Mouse (Mus musculus) MN1 (cell line): ENCODE measurements around the gene Gm49673.
"Not testable (repeated sequence)": the region's sequence is repeated elsewhere in the genome, so short reads cannot be mapped to it uniquely, and the experiment has no call there.

Source experiments
- DNase-seq: peaks from one replicate; pipeline ENCODE4 v3.0.0-alpha.2; 2016; ENCODE audit warnings: low spot score

Gm49673 gene

DNA sequence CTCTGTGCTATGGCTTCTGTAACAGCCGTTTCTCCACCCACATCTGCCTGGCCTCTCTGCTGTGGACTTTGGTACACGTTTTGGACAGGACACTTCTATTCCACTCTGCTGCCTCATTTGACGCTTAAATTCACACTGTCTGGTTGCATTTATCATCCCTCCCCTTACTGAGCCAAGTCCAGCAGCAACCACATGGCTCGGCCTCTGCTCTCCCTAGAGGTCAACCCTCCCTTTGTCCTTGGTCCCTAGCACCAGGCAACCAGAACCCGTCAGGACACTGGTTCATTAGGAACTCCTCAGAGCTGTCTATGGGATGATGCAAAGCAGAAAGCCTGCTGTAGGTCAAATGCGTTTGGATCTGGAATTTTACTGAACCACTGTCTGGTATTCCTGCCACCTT, 16.7 kb downstream of the Gm49673 start:
- DNase-seq, result not testable (repeated sequence)

DNA sequence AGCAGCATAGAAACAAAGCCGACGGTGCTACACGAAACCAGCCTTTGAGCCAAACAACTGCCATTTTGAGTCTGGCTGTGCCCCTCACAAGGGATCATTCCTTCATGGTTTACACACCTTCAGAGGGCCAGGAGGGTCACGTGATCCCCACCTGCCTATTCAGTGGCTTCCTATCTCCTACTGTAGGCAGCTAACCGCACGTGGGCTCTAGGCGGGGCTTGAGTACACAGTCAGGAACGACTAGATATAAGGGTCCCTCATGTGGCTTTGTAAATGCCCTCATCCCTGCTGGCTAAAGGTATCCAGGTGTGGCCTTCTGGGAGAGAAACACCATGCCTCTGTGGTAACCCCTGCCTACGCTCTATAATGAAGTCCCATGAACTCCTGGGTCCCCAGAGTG, 18.0 kb downstream of the Gm49673 start:
- DNase-seq, result not testable (repeated sequence)

DNA sequence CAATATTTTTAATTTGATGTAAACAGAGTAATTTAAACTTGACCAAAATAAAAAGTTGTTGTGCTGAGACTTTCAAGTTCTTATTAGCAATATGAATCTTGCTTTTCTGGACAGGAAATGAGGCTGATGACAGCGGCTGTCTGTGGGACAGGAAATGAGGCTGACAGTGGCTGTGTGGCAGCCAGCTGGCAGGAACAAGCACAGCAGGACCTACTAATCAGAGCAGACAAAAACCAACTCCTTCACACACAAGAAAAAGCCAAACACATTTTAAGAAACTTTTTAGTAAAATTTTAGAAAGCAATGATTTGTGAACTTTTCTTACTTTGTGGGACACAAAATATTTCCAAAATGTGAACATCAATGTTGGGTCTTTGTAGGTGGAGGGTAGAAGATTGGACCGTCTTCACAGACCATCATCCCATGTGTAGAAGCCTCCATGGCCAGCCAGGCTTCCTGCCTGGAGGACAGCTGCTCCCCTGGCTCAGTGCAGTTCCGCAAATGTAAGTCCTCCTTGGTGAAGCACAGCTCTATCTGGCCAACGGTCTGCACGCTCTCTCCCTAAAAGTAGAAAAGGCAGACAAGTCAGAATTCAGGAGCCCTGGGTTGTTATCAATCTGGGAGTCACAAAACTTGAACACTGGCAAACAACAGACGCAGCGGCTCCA, 19.1 kb downstream of the Gm49673 start:
- DNase-seq, result not testable (repeated sequence)

DNA sequence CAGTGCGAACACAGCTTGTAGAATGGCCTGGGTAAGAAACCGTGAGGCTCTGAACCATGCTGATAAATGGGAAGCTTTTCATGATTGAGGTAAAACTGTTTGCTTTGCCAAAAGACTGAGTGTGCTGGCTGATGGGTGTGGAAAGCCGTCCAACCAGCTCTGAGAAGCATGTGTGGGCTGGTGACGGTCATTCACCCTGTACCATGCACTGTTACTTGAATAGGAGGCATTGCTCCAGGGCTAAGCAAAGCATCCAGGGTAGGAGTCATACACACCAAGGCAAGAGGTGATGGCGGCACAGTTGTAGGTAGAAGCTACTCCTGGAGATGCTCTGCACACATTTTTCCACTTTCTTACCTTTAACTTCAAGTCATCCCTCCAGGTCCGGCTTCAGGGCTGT, 23.0 kb downstream of the Gm49673 start:
- not testable (repeated sequence) for DNase-seq

DNA sequence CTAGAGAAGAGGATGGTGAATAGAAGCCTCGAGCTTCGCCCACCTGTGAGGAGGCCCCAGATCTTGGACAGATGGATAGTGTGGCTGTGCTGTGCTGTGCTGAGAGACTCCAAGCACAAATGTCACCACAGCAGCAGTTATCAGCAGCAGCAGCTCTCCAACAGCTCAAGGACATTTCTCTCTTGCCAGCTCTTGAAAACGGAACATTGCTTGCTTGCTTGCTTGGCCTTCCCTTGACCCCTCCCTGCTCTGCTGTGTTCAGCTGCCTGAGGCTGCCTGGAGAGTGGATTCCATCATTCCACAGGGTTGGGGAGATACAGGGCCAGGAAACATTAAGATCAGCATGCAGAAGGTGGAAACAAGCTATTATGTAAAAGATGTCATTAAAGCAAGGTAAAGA, 24.6 kb downstream of the Gm49673 start:
- not testable (repeated sequence) for DNase-seq

DNA sequence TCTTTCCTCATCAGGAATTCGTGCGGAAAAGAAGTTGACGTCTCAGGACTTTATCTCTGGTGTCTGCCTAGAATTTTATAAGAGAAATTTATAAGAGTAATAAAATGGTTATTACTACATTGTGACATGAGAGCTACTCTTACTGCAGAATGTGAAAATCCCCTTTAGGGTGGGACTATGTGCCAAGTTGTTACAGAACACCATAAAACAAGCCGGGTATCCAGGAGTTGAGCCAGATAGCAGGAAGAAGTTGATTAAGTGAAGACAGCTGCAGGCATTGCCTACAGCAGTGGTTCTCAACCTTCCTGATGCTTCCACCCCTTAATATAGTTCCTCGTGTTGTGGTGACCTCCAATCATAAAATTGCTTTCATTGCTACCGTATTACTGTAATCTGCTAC, 30.7 kb downstream of the Gm49673 start:
- DNase-seq, result not testable (repeated sequence)

DNA sequence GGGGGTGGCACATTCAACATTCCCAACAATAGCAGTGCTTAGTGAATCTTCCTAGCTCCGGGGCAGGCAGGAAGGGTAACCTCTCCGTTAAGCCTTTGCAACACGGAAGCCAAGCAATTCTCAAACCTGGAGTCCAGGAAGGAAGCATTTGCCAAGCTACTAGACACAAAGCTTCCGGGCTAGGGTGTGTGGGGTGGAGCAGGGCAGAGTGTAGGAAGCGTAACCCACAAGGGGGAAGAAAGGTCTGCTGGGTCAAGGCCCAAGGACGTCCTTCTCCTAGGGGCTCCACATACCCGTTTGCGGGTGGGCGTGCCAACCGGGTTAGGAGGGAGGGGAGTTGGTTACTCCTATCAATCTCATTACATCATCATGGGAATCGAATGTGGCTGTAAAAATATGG, 31.2 kb downstream of the Gm49673 start:
- not testable (repeated sequence) for DNase-seq

DNA sequence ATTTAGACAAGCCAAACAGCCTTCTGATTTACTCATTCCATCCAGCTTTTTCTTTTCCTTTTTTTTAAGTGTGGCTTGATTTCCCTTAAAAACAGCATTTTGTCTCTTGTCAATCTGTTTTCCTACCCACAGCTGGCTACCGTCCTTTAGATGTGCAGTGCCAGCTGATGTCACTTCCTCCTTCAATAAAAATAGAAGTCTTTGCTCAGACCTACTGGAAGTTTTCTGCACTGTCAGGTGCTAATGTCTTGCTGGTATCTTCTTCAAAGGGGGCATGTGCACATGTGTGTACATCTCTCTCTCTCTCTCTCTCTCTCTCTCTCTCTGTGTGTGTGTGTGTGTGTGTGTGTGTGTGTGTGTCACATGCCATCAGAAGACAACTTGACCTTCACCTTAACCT, 35.4 kb downstream of the Gm49673 start:
- DNase-seq, result not testable (repeated sequence)

DNA sequence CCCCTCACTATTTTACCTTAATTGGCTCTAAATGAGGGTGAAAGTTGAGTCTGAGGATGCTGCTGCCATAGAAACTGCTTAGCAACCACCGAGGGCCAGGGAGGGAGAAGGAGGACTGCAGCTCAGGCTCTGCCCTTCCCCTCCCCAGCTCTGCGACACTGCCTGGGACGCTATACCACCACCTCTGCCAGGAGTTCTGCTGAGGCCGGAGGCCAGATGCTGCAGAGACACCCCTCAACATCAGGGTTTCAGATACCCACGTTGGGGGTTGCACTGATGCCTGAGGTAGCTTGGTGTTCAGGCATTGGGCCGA, 46.3 kb downstream of the Gm49673 start:
- DNase-seq, result not testable (repeated sequence)

DNA sequence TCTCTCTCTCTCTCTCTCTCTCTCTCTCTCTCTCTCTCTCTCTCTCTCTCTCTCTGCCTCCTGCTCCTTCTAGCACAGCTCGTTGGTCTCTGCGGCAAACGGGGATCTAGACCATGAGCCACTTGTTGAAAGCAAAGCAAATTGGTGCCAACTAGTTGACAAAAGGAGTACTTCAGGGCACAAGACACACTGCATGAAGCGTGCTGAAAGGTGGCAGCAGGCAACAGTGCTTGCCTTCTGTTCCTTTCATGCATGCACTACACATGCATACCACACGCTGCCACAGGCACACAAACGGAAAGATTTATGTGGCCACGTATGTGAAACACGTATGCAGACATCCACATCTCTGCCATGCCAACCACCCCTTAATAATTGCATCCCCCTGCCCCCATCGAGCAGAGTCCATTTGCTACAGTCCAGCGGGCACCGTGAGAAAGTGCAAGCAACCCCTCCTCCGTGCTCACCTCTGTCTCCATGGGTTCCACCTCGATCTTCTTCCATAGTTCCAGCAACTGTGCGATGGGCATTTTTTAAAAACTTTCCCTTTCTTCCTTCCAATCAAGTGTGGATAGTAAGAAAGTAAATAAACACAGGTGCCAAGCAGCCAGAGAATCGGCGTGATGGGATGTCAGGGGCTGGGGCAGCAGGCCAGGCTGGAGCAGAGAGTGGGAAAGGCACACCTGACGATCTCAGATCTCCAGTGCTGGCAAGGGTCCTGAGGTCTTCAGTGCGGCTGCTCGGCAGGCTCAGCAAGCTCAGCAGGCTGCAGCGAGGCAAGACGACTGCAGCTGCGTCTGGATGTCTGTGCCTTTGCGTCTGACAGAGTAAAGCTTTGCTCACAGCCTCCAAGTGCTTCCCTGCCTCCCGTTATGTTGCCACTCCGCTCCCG, 46.9 kb downstream of the Gm49673 start:
- DNase-seq, result not testable (repeated sequence)

DNA sequence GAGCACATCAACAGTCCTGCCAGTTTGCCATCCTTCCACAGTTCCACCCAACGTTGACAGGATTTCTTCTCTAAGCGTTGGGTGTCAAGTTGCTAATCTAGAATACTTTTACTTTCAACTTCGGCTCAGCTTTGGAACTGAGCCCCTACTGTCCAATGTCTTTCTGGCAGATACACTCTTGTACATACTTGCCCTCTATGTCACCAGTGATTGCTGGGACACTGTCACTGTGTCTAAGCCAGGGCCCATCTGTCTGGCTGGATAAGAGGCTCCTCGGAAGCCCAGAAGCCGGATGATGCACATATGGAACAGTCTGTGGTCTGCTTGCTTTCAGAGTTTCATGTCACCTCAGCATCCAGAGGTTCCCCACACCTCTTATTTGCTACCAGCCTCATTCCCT, 51.4 kb downstream of the Gm49673 start:
- not testable (repeated sequence) for DNase-seq

DNA sequence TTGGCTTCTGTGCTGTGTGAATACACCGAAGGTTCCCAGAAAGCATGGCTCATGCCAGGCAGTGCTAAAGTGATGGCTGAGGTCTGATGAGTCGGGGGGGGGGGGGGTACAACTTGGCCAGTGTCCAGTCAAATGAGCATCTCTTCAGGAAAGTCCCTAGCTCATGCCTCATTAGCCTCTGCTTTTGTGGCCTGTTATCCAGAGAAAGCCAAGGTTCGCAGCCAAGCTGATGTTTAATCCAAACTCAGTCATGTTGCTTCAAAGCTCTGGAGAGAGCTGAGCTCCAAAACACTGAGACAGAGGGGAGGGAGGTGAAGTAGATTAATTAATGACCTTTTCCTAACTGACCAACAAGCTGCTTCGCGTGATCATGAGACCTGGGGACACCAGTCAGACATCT, 51.9 kb downstream of the Gm49673 start:
- not testable (repeated sequence) for DNase-seq

DNA sequence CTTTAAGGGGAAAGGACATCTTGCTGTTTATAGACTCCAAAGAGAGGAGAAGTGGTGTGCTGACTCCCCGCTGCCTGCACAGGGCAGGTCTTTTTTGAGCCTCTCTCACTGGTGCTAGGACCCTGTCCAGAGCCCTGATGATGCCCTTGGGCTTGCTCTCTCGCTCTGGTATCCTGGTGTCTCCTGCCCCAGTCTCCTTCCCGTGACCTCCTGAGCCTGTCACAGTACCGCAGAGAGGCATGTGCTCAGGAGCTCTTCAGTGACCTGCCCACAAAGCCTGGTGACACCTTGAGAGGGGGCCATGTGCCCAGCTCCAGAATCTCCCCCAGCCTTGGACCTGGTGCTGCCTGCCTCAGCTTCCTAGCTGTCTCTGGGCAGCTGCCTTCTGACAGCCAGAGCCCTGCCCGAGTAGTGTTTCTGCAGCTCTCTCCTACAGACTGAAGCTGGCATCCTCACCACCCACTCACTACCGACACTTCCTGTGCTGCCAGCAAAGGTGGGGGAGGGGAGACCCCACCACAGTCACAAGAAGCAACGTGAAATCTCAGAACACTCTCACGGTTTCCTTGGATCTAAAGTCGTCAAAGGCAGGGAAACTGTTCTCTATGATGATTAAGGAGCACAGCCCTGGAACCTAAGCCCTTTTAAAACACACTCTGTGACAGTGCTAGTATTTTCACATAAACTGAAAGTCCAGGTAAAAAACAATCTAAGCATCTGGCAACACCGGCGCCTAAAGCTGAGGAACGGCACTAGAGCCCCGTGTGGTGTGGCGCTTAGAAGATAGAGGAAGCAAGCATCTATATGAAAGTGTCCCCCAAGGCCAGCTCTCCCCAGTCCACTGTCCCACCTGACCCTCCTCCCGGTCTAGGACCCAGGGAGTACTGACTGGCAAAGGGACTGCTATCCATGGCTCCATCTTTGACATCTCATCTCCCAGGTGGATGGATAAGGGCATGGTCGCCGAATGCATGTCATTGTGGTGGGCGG, 54.8 kb downstream of the Gm49673 start:
- not testable (repeated sequence) for DNase-seq

DNA sequence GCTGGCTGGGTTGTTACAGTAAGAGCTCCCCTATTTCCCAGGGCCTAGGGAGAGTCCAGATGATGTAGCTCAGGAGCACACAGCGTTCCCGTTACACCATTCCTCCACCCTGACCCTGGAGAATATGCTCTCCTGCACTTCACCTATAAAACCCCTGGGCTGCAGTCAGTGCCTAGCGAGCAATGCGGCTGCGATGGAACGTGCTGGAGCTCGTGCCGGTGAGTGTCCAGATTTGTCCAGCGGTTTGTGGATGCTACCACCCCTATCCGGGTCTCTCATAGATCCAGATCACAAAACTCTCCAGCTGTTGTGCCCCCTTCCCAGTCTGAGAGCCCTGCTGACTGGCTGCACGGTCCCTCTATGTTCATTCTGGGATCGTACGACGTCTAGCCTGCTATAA, 56.3 kb downstream of the Gm49673 start:
- DNase-seq, result not testable (repeated sequence)

DNA sequence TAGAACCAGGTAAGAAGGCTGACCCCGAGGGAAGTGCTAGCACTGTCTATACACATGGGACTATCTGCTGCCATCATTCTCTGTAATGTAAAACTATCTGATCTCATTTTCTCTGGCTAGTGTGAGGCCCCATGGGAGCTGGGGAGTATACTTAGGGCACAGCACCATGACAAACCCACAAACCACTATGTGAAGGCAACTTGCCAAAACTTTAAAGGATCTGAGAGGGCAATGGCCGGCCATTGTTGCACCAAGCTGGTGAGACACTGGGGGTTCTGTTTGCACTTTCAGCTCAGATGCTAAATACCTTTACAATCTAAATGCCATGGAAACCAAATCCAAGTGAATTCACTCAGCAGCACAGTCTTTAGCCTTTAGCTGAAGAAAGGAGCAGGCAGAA, 77.7 kb downstream of the Gm49673 start:
- not testable (repeated sequence) for DNase-seq

DNA sequence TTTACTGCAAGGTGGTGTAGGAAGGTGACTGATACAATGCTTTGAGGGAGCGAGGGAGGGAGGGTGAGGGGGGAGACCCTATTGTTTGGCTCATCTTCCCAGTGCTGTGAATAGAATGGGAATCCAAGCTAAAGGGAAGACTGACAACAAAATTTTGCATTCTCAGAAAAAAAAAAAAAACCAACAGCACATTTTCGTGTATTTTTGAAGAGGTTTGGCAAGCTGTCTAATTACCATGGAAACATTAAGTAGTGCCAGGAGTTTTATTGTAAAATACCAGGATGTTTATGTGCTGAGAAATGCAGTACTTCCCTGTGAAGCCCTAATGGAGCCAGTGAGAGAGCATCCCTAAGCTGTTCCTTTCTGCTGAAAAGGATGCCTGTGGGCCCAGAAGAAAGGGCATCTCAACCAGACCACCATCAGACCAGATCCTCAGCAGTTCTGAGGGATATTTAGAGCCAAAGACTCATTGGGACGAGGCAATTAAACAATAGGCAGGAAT, 90.9 kb downstream of the Gm49673 start:
- DNase-seq, result not testable (repeated sequence)

DNA sequence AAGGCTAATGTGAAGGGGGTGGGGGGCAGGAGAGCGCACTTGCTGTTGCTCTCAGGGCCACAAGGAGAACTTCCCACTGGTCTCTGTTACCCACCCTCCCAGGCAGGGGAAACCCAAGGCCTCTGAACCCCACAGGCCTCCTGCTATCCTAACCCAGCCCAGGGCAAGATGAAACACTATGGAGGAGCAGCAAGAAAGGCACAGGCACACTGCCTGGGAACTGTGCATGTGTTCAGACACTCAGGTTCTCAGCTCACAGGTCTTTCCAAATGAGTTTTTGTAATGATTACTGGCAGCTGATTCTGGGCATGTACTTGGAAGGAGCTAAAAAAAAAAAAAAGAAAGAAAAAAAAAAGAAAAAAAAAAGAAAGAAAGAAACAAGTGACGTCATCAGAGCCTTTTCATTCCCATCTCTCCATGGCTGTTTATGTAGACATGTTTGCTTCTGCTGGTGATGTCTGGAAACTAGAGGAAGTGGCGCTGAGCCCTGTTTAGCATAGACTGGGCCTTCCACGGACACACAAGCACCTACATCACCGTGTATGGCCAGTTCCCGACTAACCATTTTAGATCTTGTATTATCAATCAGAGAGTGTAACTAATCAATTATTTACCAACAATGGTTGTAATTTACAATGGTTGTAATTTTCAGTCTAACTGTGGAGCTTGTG, 91.5 kb downstream of the Gm49673 start:
- DNase-seq, result not testable (repeated sequence)

DNA sequence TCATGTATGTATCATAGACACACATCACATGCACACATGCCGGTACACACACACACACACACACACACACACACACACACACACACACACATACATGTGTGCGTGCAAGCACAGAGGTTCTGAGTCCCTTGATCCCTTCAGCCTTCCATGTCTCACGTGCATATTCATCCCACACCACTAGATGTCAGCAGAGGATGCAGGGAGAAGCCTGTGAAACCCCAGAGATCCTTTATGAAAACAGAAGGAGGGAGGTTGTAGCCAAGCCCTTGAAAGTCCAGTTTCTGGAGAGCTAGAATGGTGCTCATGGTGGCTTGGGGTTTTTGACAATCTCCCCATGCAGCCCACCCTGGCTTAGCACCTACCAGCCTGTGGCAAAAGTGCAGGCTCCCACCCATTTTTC, 96.3 kb downstream of the Gm49673 start:
- DNase-seq, result peak; percentile 32

DNA sequence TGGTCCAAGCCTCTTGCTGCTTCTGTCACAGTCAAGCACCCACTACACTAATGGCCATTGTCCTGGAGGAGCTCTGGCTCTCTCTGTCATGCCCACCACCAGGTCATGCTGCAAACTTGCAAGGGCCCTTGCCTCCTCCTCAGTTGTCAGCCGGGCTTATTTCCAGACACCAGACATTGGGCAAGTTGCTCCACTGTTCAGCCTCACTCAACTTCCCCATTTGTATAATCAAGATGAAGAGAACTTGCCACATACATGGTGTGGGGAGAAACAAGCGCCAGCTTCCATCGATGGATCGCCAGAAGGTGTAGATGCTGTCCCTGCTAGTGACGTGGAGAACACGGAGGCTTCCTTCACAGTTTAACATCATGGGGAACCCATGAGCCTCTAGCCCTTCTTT, 97.4 kb downstream of the Gm49673 start:
- not testable (repeated sequence) for DNase-seq

DNA sequence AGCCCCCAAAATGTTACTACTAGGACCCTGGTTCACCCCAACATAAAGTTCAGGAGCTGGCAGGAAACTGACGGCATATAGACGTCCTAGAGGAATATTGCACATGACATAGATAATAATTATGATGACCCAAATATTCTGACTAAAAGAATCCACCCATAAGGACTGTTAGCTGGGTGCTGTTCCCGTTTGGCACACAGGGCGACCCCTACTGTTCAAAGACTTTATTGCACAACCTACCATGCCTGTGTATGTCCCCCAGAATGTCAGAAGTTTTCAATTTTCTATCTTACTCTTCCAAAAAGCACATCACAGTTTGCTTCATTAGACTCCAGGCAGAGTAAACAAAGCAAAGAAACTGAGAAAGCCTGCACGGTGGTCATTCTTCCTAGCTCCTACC, 101.4 kb downstream of the Gm49673 start:
- DNase-seq, result not testable (repeated sequence)

DNA sequence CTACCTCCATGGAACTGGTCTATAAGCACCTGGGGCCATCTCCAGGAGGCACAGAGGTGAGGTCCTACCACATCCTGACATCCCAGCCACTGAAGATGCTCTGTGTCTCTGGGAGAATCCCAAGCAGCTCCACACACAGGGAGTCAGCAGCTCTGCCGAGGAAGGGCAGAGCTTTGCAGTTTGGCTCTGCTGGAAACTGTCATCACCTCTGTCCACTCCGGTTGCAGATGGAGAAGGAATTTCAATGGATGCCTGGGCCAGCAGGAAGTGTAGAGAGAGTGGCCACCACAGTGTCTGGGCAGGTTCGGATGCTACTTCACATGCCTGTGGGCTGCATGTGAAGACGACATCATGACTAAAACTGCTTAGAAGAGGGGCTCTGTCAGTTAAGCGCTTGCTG, 106.4 kb downstream of the Gm49673 start:
- not testable (repeated sequence) for DNase-seq
